ENCODE assay signal across 9 mouse cellular contexts in the genomic region with DNA sequence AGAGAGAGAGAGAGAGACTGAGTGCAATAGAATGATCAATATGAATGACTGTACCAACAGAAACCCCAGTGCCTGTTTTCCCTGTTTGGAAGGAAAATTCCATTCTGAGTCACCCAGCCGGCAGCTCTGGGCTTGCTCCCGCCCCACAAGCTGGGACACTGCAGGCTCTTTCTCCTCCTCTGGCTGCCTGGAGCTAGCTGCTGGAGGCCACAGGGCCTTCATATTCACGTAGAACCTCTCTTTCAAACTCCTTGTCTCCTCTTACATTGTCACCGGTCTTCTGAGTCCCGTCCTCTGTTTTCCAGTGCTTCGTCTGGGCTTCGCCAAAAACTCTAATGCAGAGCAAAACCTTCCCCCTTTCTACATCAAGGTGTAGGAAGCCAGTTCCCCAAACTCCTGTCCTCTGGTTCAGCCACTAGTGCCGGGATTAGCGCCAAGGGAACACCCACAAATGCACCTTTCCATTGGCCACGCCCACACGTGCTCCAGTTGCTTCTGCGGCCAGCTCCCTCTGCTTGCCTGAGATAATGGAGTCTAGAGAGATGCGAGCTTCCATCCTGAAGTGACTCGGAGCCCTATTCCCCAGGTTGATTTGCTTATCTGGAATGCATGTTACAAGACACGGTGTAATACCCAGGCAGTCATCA.
DNase-seq lines count a peak whose midpoint lies in the region; ATAC-seq lines count a peak whose summit lies in the region.
"Had no signal": no experiment of that assay in that cellular context is flagged by ENCODE, and none has a peak within 500 bp of the region (broad histone marks: within the 10 kb centered on the region; RNA-seq: fewer than 3 reads in every experiment).

No protein-coding gene starts in this region.

- no peaks in the 10 kb centered on the region for H3K36me3 ChIP-seq in embryonic facial prominence, embryonic 14.5 days (ENCODE audit: control insufficient read depth, insufficient read depth, low read length)
- H3K36me3 ChIP-seq in midbrain, embryonic 14.5 days (ENCODE audit: control insufficient read depth, insufficient read depth, low read length), result no peaks in the 10 kb centered on the region

- H3K9ac ChIP-seq in embryonic facial prominence, embryonic 14.5 days (ENCODE audit: low read depth, low read length), result no peak overlapping the region
- H3K9ac ChIP-seq in midbrain, embryonic 14.5 days (replicated peaks; ENCODE audit: low read length), result no peak overlapping the region

- WGBS in embryonic facial prominence, embryonic 14.5 days, result 17% methylated on average over 15 of the region's 15 CpGs
- 15% methylated on average over 15 of the region's 15 CpGs for WGBS in large intestine, adult 2 months
- WGBS in midbrain, embryonic 14.5 days, result 17% methylated on average over 15 of the region's 15 CpGs

- no peaks in the 10 kb centered on the region for H3K4me1 ChIP-seq in embryonic facial prominence, embryonic 14.5 days (ENCODE audit: control insufficient read depth, insufficient read depth, low read length)
- H3K4me1 ChIP-seq in midbrain, embryonic 14.5 days (ENCODE audit: control insufficient read depth, insufficient read depth, low read length), result peaks cover 22% of the 10 kb centered on the region

- H3K27ac ChIP-seq in embryonic facial prominence, embryonic 14.5 days (replicated peaks; ENCODE audit: low read depth, low read length), result no peak overlapping the region
- H3K27ac ChIP-seq in midbrain, embryonic 14.5 days (replicated peaks; ENCODE audit: low read depth, low read length), result 0 out of 2 replicates have a peak overlapping the region, but pooled peaks have one; percentile 32

- no peaks in the 10 kb centered on the region for H3K9me3 ChIP-seq in embryonic facial prominence, embryonic 14.5 days (ENCODE audit: control insufficient read depth, low read length)
- no peaks in the 10 kb centered on the region for H3K9me3 ChIP-seq in midbrain, embryonic 14.5 days (ENCODE audit: control insufficient read depth, low read length)

- DNase-seq in gastrocnemius, postnatal 14 days, result peak; percentile 13
- DNase-seq in gastrocnemius, postnatal 36 days, result no peak
- DNase-seq in right cerebral cortex, postnatal 25 days, result peak; percentile 47
- DNase-seq in right cerebral cortex, postnatal 14 days, result no peak
- peak; percentile 79 for DNase-seq in embryonic facial prominence, embryonic 14.5 days (ENCODE audit: low spot score)
- DNase-seq in large intestine, adult 2 months (ENCODE audit: low read depth, low spot score), result peak; percentile 3
- peak; percentile 24 for DNase-seq in midbrain, embryonic 14.5 days
- DNase-seq in spleen, postnatal 4 days (ENCODE audit: low spot score in 2 of 2), result no peak

- peak; percentile 60; the same call in 1 of the 2 replicates for ATAC-seq in embryonic facial prominence, embryonic 14.5 days (ENCODE audit: low read depth)
- no peak for ATAC-seq in midbrain, embryonic 14.5 days (ENCODE audit: low FRiP score, low TSS enrichment)
- ATAC-seq: Patski had no signal

- intact Hi-C loops in gastrocnemius, postnatal 14 days (cut with DNase I; ENCODE audit: low total_unique reads), result no loop called here
- intact Hi-C loops in gastrocnemius, postnatal 36 days (cut with DNase I), result no loop called here

- H3K4me3 ChIP-seq in embryonic facial prominence, embryonic 14.5 days (ENCODE audit: low read depth, low read length), result no peak overlapping the region
- no peak overlapping the region for H3K4me3 ChIP-seq in midbrain, embryonic 14.5 days (replicated peaks; ENCODE audit: low read depth, low read length)

- no peaks in the 10 kb centered on the region for H3K27me3 ChIP-seq in embryonic facial prominence, embryonic 14.5 days (replicated peaks; ENCODE audit: control insufficient read depth, insufficient read depth, low read length)
- H3K27me3 ChIP-seq in midbrain, embryonic 14.5 days (ENCODE audit: control insufficient read depth, insufficient read depth, low read length), result no peaks in the 10 kb centered on the region
- H3K27me3 ChIP-seq: Patski had no signal

- H3K4me2 ChIP-seq in embryonic facial prominence, embryonic 14.5 days (ENCODE audit: low read depth, low read length), result peak overlapping the region; percentile 23
- no peak overlapping the region for H3K4me2 ChIP-seq in midbrain, embryonic 14.5 days (ENCODE audit: low read length)

Comparison
In these comparisons a context has a peak if more than half of its experiments do, and no peak if none do; other contexts are left out.
1. DNase-seq: peak in gastrocnemius, postnatal 14 days (single experiment), right cerebral cortex, postnatal 25 days (single experiment), embryonic facial prominence, embryonic 14.5 days (single experiment), large intestine, adult 2 months (single experiment) and midbrain, embryonic 14.5 days (single experiment); none in gastrocnemius, postnatal 36 days (0 of 2), right cerebral cortex, postnatal 14 days (single experiment) and spleen, postnatal 4 days (0 of 2).